Mouse (Mus musculus): ENCODE results near the gene Ear2.
"Not testable (repeated sequence)": the region's sequence is repeated elsewhere in the genome, so short reads cannot be mapped to it uniquely, and the experiment has no call there.

Gene Ear2

DNA sequence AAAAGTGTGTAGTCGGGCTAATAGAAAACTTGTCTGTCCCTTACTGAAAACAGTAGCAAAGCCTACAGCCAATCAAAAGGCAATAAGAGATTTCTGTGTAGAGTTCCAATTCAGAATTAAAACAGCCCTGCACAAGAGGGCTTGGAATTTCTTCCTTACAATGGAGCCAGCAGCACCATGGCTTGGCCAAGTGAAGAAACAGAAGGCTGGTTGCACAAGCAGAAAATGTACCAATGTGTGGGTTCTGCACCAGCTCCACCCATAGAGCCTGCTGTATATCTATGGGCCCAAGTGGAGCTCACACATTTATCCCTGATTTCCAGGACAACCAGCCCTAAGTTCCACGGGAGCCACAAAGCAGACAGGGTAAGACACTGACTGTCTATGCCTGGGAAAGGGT is at the start of gene Ear2:
Ear2 (plus strand) TSS at position 301 of the 400 bp plus-strand sequence.
- DNase-seq: not testable (repeated sequence)

DNA sequence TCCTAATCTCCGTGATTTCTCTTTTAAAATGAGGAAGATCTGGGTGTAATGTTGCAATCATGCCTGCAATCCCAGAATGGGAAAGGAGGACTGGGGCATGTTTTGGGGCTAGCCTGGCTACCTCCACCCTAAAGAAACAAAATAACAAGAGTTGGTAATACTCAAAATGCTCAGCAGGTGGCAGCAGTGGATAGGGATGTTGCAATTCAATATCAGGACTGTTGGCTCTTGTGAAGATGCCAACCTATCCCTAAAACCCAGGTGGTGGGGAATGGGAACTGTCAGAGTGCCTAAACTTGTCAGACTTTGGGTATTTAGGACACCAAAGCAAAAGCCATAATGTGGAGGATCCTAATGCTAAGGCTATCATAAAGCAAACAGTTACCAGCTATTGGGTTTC is 34.6 kb upstream of the Ear2 start:
- not testable (repeated sequence) for DNase-seq

DNA sequence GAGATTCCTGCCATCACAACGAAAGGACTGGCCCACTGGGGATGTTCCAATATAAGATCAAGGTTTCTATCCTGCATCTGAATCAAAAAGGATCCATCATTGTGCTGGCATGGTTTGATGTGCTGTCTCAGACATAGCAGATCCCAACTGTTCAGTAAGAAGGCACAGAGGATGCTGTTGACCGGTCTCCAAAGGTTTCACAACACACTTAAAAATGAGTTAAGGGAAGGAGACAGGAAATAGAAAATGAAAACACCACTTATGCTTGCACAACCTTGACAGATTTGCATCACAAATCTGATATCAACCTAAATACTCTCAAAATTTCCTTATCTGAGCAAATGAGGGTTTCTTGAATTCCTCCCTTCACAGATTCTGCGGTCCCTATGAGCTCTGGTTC is 31.9 kb upstream of the Ear2 start:
- not testable (repeated sequence) for DNase-seq

DNA sequence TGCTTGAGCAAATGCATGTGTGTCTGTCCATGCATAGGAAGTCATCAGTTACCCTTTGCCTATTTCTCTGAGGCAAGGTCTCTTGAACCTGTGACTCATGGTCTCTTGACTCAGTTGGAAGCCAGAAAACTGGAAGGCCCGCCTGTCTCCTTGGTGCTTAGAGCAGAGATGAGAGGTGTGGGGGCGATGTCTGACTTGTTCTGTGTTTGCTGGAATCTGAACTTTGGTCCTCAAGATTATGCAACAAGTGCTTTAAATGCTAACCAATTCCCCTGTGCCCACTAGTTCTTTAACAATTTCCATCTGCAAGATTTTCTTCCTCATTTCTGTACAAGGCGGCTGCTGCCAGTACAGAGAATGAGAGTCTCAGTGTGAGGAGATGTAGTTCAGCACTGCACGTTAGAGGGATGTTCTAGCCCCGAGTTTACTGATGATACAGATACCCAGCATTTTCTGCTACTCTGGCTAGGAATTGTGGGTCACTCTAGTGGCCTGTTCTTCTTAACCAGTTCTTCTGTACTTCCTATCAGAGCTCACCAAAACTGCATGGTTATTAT is 24.6 kb upstream of the Ear2 start:
- DNase-seq: not testable (repeated sequence)

DNA sequence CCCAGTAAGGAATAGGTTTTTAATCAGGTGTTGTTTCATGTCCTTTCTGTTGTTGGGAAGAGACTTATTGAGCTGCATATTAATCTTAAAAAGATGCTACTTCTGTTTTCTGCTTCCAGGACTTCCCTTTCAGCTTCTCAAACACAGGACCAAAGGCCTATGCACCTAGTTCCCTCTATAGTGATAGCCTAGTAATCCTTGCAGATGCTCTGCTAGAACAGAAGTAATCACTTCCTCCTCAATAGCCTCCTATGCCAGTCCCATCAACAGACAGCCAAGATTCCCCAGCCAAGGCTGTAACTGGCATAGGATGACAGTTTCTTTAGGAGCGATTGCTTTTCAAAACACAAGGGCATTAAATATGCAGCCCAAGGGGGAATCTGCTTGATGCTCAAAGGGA is 15.9 kb upstream of the Ear2 start:
- DNase-seq: not testable (repeated sequence)

DNA sequence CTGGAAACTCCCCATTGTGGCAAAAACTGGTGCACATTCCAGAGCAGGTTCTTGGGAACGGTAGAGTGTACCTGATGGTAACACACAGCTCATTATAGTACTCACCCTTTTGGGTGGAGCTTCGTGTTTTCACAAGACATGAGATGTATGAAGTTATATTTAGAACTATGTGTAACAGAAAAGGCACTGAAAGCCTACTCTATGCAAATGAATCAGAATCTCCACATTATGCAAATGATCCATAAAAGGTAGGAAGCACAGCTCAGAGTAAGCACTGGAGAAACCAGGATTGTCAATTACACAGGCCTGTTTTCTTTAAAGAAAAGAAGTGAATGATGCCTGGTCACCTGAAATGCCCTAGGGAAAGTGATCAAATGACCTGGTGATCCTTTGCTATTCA is 14.9 kb upstream of the Ear2 start:
- not testable (repeated sequence) for DNase-seq

DNA sequence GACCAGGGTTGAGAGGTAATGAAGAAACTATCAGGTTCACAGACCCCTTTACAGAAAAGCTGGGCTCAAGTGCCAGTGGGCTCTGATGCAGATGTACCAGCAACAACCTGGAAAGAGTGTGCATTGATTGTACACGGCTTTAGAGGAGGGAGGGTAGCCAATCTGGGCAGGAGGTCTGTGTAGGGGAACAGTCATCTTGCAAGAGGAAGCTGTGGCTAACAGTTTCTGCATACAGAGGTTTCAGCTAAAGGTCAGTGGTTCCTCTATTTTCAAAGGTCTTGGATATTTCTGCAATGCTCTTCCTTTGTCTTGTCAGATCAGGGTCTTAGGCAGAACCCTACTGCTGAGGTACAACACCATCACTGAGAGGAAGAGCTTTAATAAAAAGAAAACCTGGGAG is 10.9 kb upstream of the Ear2 start:
- DNase-seq: not testable (repeated sequence)

DNA sequence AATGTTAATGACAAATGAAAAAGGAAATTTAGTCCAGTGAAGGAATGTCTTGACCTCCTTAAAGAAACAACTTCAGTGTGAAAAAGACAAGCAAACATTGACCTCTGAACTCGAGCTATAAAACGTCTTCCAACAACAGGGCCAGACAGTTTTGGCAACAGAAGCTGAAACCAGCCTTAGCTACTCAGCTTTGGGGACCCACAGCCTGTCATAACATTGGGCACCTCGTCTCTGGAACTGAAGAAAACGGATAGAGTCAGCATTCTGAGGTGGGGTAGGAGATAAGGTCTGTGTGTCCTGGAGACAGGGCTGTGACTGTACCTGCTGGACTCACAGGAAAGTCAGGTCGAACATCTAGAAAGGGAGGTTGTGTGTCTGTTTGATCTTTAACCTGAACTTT is 8.0 kb upstream of the Ear2 start:
- not testable (repeated sequence) for DNase-seq

DNA sequence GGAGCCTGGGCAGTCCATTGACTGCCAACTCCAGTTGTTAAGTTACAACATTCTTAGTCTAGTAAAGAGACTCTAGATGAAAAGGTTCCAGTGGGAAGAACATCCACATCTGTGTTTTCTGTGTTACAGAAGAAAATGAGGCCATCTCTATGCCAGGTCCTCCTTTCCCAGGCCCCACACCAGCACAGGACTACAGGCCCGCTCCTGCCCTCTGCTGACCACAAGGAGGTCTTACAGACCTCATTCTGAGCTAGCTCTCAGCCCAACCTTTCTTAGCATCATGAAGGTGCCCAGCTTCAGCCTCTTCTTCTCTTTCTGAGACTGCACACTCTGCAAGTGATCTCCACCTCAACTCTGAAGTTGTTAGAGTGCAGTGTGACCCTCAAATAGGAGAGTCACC is 2.4 kb upstream of the Ear2 start:
- DNase-seq: not testable (repeated sequence)

DNA sequence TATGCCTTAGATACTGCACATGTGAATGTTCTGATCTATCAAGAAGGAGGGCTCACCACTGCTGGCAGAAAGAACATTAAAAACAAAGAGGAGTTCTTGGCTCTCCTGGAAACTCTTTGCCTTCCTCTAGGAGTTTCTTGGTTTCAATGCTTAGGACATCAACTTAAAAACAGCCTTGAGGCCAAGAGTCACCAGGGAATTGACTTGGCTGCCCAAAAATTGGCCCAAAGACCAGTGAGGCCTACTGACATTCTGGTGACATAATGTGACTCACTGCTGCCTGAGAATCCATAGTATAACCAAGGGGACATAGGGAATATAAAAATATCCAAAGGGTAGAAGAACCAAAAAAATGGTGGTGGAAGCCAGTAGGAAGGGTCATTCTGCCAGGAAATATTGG is 8.5 kb downstream of the Ear2 start:
- no peak for DNase-seq

DNA sequence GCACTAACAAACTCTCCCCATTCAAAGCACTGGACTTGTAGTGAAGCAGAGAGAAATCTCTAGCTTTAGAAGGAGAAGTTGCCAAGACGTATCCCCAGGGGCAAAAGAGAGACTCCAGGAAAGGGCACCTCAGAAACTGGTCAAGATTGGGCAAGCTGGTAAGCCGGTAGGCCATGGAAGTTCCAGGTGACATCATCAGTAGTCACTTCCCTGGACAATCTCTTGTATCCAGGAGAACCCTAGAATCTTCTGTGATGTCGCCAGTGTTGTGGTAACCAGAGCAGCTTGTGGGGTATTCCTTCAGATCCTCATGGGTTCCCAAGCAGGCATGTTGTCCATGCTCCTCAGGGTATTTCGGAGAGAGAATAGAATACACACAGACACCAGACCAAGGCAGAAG is 21.1 kb downstream of the Ear2 start, which contains the start of gene Gm3327:
Gm3327 (plus strand) TSS at position 301 of the 400 bp plus-strand sequence.
- not testable (repeated sequence) for DNase-seq
